Mouse (Mus musculus) T-helper 1 cell (primary cell): Measurements from ENCODE around the gene Taf4.

Experiments used
- in situ Hi-C: fragments of 300-600 bp; cut with MboI, MseI; formaldehyde crosslinking; loops from one replicate; pipeline ENCODE4 v1.15.1; 2025; ENCODE audit warnings: high pct_unique_total_duplicates

Gene Taf4

GRCm38 (mm10) chr2:179976628-179977343, at the start of gene Taf4:
TSS of gene Taf4 (minus strand) at chr2:179976646.
- in situ Hi-C loops: no loop called here

GRCm38 (mm10) chr2:180025861-180026200, 49.4 kb upstream of the Taf4 start:
- in situ Hi-C loops: no loop called here

DNA sequence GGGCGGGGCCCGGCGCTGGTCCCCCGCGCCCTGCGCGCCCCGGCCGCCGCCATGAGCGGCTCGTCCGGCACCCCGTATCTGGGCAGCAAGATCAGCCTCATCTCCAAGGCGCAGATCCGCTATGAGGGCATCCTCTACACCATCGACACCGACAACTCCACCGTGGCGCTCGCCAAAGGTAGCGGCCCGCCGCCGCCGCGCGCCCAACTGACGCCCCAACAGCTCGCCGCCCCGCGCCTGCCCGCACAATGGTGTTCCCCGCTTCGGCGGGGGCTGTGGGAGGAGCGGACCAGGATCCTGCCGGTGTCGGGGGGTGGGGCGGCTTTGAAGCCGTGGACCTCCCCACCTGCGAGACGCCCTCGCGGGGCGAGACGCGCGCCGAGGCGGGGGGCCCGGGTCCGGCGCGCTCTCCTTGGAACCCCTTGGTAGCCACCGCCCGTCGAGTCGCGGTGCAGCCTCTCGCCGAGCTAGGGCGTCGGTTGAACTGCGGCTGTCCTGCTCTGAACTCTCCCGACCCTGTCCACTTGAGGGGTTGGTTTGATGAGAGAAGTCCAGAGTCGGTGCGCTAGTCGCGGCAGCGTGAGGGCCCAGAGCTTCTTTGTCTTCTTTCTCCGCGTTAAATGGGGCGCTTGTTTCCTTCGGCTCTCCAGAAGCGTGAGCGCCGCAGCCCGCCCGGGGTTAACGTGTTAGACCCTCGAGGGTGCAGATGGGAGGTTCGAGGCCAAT, 48.9 kb upstream of the Taf4 start:
- in situ Hi-C loops: no loop called here

GRCm38 (mm10) chr2:180024401-180025098, 48.1 kb upstream of the Taf4 start, which contains the start of gene Lsm14b:
TSS of gene Lsm14b (plus strand) at chr2:180024987.
- in situ Hi-C loops: no loop called here

DNA sequence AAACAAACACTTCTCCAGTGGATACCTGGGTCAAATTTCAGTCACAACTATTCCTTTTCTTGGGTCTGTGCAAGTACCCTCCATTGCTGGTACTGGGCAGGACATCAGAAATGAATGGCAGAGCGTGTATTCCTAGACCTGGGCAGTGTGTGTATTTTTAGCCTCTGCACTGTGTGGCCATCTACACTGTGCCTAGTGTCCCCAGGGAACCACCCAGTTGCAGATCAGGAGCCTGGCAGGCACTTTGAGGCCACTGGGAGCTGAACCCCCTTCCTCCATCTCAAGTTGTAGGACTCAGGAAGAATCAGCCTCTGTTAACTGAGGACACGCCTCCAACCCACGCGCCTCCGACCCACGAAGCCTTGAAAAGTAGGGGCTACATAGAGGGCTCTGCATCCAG, 46.3 kb upstream of the Taf4 start:
- in situ Hi-C loops: no loop called here

GRCm38 (mm10) chr2:180020919-180021318, 44.5 kb upstream of the Taf4 start:
- in situ Hi-C loops: no loop called here

DNA sequence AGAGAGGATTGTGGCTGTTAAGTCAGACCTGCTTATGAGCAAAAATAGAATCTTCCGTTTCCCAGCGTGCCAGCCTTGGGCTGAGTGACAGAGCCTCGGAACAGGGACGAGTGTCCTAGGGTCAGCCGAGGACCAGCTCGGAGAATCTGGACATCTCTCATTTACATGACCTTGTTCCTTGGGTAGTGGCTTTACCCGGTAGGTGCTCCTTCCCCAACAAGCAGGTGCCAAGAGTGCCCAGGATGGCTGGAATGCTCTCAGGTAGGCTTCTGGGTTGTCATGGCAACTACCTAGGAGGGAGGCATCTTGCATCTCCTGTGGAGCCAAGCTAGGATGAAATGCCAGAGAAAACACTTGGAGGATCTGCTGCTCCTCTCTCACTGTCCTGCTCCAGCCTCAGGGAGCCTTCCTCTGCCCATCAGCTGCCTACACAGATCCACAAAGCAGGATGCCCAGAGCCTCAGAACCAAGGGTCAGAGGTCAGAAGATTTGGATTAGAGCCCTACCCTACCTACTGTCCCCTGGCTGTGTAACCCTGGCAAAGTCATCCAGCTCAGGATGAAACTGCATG, 43.7 kb upstream of the Taf4 start:
- in situ Hi-C loops: no loop called here

- in situ Hi-C loops: no loop called here
Measured at GRCm38 (mm10) chr2:180018573-180018972, 42.1 kb upstream of the Taf4 start.

GRCm38 (mm10) chr2:180017632-180018031, 41.2 kb upstream of the Taf4 start:
- in situ Hi-C loops: no loop called here

GRCm38 (mm10) chr2:180013686-180014085, 37.2 kb upstream of the Taf4 start:
- in situ Hi-C loops: no loop called here

DNA sequence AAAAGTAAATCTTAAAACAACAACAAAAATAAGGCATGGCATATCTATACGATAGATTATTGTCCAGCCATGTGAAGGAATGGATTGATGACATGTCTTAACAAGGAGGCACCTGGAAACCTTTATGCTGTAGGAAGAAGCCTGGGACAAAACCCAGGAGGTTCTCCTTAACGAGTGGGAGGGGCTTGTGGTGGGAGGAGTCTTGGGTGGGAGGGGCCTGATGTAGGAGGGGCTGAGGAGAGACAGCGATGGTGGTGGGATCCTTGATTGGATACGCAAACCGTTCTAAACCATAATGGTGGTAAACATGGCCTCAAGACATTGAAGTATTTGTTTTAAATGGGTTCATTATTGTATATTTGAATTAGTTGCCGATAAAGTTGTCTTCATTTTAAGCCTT, 34.9 kb upstream of the Taf4 start:
- in situ Hi-C loops: no loop called here

GRCm38 (mm10) chr2:180010686-180011085, 34.2 kb upstream of the Taf4 start:
- in situ Hi-C loops: no loop called here

- in situ Hi-C loops: no loop called here
Measured at GRCm38 (mm10) chr2:180006352-180007017, 30.0 kb upstream of the Taf4 start.

DNA sequence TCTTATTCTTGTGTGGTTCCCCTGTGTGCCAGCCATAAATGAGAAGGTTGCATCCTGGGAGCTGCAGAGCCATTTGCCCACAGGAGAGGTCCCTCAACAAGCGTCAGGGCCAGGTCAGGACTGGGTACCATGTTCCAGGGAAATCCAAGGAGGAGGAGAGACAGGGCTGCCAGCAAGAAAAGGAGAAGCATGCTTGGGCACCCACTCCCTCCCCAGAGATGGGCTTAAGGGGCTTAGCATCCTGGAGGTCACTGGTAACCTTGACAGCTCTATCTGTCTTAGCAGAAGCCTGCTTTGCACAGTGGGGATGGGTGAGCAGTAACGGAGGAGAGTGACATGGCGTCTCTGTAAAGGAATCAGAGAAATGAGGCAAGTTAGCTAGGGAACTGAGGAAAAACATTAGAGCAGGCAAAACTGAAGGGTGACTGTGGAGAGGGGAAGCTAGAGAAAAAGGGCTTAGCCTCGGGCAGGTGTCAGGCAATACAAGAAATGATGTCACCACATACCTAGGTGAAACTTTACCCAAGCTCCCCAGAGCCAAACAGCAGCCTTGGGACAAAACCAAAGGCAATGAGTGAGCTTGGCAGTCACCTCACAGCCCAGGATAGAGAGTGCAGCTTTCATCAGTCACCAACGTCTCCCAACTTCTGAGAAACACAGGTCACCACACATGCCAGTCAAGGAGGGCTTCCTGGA, 29.4 kb upstream of the Taf4 start:
- in situ Hi-C loops: no loop called here

DNA sequence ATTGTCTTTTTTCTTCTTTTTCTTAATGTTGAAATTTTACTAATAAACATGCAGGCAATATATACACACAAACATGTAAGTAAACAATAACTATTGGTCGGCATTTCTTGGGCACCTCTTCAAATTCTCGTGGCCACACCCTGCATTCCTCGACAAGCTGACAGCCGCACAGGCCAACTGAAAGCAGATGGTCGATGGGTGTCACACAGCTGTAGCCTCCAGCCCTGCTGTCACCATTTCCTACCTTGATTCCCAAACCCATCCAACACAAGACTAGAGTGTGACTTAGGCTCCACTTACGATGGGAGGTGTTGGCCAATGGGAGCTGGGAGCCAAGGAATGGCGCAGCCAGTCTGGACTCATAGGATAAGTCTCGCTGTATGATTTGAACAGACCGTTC, 25.2 kb upstream of the Taf4 start:
- in situ Hi-C loops: no loop called here

GRCm38 (mm10) chr2:179998431-179998830, 22.0 kb upstream of the Taf4 start:
- in situ Hi-C loops: no loop called here

- in situ Hi-C loops: no loop called here
Measured at GRCm38 (mm10) chr2:179993071-179993470, 16.6 kb upstream of the Taf4 start.

DNA sequence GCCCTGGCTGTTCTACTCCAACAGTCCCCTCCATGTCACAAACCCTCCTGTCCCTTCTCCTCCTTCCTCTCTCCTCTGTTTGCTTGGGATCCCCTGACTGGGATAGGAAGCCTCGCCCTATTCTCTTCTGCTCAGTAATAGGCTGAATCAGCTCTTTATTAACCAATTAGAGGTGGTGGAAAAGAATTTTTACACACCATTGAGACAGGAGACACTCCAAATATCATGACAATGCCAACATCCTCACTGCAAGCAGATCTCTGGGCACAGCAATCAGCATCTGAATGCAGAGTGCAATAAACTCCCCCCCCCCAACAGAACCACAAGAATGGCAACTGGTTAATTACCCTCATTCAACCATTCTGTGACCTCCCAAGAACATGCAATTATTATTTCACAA, 12.7 kb upstream of the Taf4 start:
- in situ Hi-C loops: no loop called here

DNA sequence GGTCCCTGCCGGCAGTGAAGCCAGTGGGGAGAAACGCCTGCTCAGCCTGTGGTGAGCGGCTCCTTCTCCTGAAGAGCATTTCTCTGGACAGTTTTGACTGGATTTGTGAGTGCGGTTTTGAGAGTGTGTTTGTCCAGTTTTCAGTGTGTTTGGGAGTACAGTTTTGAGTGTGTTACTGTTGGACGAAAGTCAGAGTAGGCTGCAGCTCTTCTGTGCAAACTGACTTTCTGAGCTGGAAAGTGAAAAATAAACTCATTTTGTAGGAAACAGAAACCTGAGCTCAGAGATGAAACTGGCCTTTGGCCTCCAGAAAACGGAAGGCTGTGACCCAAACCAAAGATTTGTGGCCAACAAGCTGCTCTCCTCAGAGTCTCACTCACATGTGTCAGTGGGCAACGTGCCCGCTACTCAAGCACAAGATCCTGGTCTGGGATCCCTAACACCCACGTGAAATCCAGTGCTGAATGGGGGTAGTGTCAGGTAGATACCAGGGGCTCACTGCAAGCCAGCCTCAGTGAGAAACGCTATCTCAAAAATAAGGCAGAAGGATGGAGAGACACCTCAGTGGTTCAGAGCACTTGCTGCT, 10.1 kb upstream of the Taf4 start:
- in situ Hi-C loops: no loop called here

DNA sequence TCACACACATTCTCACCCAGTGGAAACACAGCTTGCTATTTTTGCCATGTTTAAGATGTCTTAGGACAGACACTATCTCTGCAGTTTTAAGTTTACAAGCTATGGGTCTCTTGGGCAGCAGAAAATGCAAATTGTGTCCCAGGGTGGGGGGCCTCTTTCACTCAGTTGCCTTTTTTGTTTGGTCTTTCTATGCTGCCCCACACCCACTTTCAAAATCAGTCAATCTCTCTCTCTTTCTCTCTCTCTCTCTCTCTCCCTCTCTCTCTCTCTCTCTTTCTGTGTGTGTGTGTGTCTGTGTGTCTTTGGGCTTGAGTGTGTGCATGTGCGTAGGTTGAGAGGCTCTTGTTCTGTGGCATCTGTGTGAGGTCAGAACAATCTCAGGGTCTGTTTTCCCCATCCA, 9.2 kb upstream of the Taf4 start:
- in situ Hi-C loops: no loop called here

DNA sequence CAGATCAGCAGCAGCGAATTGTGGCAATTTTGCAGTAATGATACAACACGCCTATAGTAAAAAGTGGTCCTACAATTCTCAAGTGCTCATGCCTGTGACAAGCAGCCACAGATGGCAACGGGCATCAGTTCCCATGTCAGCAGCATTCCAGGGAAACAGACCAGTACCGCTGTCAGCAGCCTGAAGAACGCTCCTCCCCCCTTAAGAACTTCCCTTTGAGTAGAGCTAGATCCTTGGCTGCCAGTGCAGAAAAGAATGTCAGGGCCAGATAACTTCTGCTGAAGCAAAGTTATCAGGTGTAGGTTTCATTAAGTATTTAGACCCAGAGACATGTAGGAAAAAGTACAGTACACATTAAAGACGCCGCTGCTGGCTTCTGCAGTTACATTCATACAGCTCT, 8.4 kb upstream of the Taf4 start:
- in situ Hi-C loops: no loop called here
